Mouse (Mus musculus) thymus, postnatal 36 days (tissue): ENCODE data around the gene Skap1.
A peak's percentile ranks its signal among the peaks of the same experiment; 100 is the strongest.

Experiments used
- DNase-seq, 2 experiments: peaks; one replicate each; pipeline ENCODE4 v3.0.0; 2022; ENCODE audit warnings: mixed read lengths in 2 of 2

The Skap1 gene

GRCm38 (mm10) chr11:96637927-96638326 is 173.5 kb downstream of the Skap1 start:
- DNase-seq: no peak

DNA sequence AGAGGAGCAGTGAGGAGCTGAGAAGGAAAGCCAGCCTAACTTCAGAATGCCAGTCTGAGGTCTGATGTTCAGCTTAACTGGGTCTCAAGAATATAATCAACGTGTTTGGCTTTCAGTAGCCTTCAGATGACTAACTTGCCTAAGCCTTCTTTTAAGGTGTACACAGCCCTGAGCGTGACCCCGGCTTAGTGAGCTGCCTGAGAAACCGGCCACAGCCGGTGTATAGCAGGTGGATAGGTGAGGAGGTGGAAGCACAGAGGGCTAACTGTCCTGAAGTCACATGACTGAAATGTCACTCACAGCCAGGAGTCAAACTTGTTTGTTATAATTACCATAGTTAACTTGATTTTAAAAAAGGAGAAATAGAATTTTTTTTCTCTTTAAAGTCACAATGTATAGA is 175.4 kb downstream of the Skap1 start:
- no peak for DNase-seq

DNA sequence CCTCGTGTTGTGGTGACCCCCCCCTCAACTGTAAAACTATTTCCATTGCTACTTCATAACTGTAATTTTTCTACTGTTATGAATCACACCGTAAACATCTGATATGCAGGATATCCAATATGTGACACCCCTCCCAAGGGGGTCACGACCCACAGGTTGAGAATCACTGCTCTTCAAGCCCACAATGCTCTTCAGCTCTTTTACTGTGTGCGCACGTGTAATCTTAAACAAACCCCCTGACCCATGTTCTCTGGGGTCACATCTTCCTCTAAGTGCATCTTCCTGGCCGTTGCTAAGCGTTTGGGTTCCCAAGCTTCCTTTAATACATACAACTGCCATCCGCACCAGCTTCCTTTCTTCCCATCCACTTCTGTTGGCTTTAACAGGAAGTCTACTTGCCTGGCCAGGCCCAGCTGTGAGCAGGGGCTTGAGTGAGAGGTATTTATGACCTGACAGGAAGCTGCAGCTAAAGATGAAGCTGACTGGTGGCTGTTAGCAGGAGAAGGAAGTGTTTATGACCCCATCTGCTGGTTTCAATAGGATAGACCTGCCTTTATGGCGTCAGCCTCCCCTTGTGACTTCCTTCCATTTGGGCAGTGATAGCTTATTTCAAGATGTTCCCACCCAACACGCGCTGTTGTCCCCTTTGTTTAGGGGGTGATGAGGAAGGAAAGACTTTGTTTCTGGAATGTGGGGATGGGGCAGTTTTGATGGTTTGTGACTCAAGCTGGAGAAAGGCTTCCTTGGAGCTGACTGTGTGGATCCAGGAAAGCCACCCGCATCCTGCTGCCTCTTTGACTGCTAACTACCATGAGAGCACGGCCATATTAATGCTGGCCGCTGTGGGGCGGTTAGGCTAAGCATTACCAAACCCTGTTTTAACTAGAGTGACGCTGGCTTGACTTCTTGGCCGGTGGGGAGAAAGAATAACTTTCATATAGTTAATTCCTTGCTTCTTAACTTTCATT is 178.1 kb downstream of the Skap1 start:
- no peak for DNase-seq

- no peak for DNase-seq
These were observed 180.6 kb downstream of the Skap1 start for GRCm38 (mm10) chr11:96644969-96645368.

DNA sequence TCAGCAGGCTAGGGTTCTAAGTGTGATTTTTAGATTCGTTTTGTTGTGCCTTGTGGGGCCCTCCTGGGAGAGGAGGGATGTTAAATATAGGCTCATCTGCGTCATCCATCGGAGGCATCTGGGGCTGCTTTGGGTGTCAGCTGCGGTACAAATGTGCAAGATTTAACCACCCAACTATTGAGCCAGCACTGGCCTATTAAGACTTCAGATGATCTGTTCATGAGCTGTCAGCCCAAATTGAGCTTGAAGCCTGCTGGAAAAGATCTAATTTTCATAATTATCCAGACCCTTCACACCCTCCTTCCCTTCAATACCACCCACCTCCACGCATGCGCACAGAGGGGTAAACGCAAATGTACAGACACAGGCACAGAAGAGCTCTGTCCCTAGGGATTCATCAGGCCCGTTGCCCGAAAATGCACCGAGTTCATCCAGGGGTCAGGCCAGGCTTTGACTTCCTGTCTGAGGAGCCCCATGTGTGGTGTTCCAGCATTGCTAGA is 181.2 kb downstream of the Skap1 start:
- DNase-seq: no peak

DNA sequence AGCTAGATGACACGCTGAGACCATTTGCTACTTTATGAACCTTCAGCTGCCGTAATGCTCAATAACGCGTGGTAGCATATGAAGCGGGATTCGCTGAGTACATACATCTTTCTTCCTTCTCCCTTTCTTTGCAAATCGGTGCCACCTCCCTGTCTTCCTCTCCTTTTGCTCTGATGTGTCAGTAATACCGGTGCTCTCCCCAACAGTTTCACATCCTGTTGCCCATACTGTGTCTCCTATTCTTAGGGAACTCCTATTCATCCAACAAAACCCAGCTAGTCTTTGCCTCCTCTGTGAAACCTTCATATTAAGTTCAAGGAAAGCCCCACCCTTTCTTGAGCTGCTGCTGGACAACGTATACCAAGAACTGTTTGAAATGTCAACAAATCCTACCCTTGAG is 187.5 kb downstream of the Skap1 start:
- no peak for DNase-seq

DNA sequence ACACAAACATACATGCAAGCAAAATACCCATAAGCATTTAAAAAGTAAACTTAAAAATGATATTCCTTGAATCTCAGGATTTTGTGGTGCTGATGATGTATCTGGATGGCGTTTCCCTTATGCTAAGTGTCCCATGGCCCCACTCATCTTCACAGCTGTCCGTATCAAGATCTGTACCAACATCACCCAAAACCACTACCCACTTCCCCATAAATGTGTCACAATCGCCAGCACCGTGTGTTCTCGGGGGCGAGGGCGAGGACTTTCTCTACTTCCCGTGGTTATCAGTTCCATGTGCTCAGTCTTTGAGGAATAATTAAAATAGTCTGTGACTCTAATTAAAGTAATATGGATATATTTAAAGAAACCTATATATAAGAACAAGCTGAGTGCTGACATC is 189.5 kb downstream of the Skap1 start:
- DNase-seq: no peak

DNA sequence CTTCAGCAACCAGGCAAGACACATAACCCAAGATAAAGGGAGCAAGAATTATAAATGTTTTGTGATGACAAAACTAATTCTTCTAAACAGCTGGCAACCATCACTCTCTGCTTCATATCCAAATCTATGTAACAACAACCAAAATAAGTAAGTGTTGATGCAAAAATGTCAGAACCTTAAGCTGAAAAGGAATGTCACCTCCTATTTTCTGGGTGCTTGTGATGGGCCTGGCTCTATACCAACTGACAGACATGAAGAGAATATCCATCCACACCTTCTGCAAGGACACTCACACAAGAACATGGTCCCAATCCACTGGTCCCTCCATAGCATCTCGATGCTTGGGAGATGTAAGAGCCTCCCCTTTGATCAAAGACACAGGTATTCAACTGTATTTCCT is 194.0 kb downstream of the Skap1 start:
- DNase-seq: no peak

GRCm38 (mm10) chr11:96666924-96667323 is 202.5 kb downstream of the Skap1 start:
- peak; percentile 12 to 28 for DNase-seq

- no peak for DNase-seq
These were observed 204.0 kb downstream of the Skap1 start for GRCm38 (mm10) chr11:96668367-96668766.

DNA sequence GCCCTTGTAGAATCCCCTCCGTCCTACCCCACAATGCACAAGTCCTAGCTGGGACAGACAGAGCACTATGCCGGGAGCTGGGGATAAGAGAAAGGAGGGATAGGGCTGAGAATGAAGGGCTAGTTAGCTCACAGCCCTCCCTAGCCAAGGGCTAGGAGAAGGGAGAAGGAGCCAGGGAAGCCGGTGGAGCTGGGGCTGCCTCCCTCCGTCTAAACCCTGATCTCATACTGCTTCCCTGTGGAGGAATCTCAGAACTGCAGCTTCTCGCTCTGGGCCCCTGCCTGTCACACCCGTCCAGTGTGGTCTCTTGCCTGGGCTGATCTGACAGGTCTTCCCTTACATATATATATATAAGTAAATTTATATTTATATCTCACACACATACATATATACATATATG is 209.4 kb downstream of the Skap1 start:
- no peak for DNase-seq

DNA sequence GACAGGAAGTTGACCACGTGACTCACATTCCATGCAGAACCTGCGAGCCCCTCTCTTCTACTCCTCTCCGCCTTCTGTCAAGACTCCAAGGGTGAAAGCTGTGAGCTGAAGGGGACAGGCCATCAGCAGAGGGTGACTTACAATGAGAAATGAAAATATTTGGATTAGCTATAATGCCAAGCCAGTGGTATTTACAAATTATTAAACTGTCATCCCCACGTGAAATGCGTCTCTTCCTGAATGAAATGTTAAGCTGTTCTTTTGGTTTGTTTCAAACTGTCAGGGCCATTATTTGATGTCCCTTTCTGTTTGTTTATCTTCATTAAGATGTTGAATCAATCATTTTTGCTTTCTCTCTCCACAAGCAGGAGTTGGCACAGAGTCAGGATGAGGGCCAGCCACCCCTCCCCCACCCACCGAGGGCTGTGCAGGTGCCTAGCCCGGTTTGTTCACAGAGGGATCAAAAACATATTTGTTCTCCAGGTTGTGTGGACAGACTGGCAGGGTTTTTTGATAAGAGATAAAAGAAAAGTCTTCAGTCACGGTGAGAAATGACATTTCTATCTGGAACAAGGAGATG is 210.5 kb downstream of the Skap1 start:
- DNase-seq: peak; percentile 9 to 18

DNA sequence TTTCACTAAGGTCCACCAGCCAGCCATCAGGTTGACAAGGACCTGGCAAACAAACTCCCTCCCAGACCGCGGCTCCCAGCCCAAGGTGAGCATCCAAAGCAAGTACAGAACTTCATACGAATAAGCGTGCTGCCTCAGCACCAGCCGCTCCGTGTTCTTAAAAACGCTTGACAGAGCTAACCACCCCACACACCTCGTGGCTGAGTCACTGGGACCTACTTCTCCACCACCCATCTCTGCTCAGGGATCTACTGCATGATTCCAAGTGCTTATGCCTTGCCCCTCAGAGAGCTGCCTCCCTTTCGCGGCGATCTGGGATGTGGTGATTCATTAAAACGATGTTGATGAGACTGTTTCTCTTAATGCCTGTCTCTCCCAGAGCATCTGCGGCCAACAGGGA is 213.6 kb downstream of the Skap1 start:
- no peak for DNase-seq

DNA sequence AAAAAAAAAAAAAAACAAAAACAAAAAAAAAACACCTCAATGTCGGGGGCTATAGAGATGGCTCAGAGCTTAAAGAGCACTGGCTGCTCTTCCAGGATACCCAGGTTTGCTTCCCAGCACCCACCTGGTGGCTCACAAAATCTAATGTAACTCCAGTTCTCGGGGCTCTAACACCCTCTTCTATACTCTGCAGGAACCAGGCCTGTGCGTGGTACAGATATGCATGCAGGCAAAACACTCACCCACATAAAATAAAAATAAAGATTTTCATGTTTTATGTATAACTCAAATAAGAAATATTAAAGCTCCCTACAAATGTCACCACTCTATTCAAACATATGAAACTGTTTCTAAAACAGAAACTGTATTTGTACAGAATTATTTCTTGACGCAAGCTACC is 214.6 kb downstream of the Skap1 start:
- DNase-seq: no peak

DNA sequence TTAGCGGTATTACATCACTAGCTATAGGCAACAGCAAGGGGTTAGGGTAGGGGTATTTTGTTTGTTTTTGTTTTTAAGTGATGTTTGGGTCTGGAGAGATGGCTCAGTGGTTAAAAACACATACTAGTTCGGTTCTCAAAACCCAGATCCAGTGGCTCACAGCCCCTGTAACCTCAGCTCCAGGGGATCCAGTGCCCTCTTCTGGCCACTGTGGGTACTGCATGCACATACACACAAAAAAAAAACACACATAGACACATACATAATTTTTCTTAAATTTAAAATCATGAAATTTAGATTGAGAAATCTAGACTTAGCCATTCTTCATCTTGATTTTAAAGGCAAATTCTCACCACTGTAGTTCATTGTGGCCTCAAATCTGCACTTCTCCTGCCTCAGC is 221.0 kb downstream of the Skap1 start:
- peak in 1 of 2 experiments; percentile 14 for DNase-seq

DNA sequence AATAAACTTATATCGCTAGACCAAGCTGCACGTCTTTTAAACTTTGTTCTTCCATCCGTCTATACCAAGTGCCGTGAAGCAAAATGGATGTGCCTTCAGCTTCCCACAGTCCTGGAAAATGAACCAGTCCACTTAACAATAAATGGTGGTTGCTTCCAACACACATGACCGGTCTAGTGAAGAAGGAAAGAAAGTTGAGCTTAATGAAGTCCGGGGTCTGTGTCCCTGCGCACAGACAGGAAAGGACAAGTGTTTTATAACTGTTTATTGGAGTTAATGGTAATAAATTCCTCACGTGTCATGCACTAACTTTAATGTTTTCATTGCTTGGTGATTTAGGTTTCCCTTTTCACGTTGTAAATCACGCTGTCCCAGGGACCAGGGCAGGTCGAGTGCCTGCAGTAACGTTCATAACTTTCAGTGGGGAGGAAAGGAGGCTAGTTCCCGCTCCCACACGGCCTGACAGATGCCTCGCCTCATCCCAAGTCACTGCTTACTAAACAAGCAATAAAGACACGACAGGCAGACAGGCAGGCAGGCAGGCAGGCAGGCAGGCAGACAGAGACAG is 222.4 kb downstream of the Skap1 start:
- DNase-seq: no peak

DNA sequence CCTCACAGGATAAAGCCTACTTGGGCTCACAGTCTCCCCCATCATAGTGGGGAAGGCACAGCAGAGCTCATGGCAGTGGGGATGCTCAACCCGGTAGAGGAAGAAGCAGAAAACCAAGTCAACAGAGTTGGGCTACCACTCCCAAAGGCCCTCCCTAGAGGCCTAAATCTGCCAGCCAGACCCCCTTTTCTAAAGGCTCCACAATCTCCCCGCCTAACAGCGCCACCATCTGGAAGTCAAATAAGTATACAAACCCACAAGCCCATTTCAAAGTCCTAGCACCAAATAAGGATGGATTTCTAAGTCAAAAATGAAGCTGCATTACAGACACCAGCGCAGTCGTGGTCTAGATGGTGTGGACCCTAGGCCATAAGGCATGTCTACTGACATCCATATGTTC is 227.9 kb downstream of the Skap1 start:
- DNase-seq: no peak

GRCm38 (mm10) chr11:96693360-96693759 is 229.0 kb downstream of the Skap1 start:
- DNase-seq: no peak

DNA sequence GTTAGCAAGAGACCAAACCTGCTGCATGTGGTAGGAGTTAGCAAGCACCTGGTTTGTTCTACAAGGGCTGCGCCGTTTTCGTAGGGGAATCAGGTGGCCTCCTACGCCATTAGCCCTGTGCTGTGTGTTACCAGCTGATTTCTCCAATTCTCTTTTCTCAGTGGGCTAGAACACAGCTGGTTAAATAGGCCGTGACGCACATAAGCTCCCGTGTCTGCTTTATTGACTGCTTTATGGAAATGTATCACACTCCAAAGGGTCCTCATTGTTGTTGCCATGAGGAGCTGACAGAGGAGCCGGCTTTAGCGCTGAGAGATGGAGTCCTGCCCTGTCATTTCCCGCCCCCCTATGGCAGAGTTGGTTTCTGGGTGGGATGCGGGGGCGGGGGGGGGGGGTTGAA is 230.4 kb downstream of the Skap1 start:
- DNase-seq: no peak

DNA sequence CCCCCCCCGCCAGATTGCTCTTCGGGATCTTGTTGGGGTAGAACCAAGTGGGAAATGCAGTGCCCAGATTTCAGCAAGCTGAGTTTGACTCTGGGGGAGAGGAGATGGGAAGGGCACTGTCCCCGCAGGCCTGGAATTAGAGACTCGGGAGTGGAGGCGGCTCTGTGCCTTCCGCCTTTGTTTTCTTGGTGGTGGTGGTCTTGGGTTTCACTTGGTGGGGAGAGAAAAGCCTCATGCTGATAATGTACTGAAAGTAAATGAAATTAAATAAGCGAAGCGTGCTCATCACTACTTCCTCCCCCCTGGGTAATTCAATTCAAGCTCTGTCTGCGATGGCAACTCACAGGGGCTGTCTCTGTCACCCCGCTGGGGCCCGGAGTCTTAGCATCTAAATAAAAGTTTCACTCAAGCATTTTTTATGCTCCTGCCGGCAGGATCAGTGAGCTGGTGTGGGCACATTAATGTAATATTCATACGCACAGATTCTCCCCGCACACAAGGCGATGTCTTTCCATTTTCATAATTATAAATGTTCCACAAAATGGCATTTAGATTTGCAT is 231.9 kb downstream of the Skap1 start:
- DNase-seq: no peak

DNA sequence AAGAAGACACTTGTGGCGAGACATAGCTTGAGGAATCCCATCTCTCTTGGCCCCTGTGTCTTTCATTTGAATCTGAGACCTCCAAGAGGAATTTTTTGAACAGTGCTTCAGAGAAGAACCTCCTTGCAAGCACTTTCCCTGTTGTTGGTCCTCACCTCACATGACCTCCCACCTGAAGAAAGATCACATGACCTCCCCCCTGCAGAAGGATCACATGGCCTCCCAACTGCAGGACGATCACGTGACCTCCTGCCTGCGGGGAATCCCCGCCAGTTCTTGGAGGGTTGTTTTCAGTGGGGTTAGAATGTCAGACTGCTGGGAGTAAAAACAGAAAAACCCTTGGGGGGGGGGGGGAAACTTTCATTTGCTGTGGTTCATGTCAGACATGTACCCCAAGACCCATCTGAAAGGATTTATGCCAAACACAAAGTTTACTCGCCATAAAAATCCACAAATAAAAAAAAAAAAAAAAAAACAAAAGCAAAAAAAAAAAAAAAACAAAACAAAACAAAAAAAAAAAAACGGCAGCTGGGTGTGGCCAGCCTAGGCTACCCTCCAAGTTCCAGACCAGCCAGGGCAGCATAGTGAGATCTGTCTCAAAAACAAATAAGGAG is 232.6 kb downstream of the Skap1 start:
- DNase-seq: peak; percentile 23 to 58

- no peak for DNase-seq
These were observed 233.1 kb downstream of the Skap1 start for GRCm38 (mm10) chr11:96697467-96697866.

- no peak for DNase-seq
These were observed 239.4 kb downstream of the Skap1 start for GRCm38 (mm10) chr11:96703813-96704212.
